Mouse (Mus musculus) lung, postnatal 4 days (tissue): Measurements from ENCODE around the gene Gpatch4.

Source experiments
- DNase-seq, 2 experiments: peaks; one replicate each; pipeline ENCODE4 v3.0.0; 2021

Gpatch4 gene

DNA sequence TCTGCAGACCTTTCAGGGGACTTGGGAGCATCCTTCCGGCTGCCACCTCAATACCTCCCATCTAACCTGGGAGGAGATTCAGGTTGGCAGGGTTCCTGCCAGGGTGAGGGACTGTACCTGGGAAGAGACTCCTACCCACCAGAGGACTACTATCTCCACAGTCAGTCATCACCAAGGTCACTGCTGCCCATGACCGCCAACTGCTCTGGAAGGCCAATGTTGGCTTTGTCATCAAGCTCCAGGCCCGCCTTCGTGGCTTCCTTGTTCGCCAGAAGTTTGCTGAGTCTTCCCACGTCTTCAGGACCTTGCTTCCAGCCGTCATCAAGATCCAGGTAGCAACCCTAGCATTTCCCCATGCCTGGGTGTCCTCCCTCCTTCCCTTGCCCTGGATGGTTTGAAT, 58.8 kb downstream of the Gpatch4 start:
- DNase-seq = no peak

DNA sequence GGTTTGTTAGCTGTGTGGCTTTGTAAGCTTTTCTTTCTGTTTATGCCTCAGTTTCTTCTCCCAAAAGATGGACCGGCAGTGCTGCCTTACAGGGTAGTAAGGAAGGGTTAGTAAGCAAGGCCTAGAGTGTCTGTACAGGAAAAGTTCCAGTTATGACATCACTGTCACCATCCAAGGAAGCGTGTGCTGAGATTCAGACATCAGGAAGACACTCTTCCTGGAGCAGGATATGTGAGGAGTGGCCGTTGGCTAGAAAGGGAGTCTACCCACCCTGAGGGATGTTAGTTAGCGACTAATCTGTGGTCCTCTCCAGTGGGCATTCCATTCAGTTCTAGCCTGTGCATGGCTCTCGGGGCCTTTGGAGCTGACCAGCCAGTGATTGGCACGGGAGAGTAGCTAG, 59.3 kb downstream of the Gpatch4 start:
- DNase-seq = no peak

DNA sequence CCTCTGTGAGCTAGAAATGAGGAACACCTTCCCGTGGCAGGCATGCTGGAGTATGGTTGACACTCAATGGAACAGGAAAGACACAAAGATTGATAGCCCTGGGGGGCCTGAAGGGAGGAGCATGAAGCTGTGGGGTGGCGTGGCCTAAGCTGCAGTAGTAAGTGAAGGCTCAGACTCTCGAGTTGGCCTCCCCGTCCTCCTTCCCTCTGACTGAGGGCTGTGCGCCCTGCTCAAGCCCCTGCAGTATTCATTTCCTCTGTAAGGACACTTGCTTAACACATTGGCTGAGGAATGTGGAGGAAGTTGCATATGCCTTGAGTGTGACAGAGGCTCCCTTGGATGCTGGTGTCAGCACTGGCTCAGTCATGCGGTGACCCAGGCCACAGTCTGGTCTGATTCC, 59.7 kb downstream of the Gpatch4 start:
- peak; percentile 22 to 35 for DNase-seq
